Mouse (Mus musculus): ENCODE measurements around the gene Pdzd2. TPM values are rescaled to one million over a fixed set of nuclear protein-coding genes. Genes with fewer than 3 reads are reported as not detected.

The Pdzd2 gene
- polyA plus RNA-seq, 1 experiment from 2014 or later = 114 TPM

- H3K36me3 ChIP-seq (ENCODE audit: insufficient read depth, low read length) = no peaks in the 10 kb centered on the region
- H3K9me3 ChIP-seq (ENCODE audit: low read length) = no peaks in the 10 kb centered on the region
- no peaks in the 10 kb centered on the region for H3K27me3 ChIP-seq (replicated peaks; ENCODE audit: insufficient read depth, low read length)
- 52% methylated on average over 14 of the region's 14 CpGs for WGBS
- no peak overlapping the region for H3K4me3 ChIP-seq (ENCODE audit: low read depth, low read length)
- H3K27ac ChIP-seq (ENCODE audit: low read length) = no peak overlapping the region
- H3K4me2 ChIP-seq (replicated peaks; ENCODE audit: low read depth, low read length) = no peak overlapping the region
- TF ChIP-seq CTCF (IDR thresholded peaks at IDR 0.05) (no peak), EP300 (IDR thresholded peaks at IDR 0.05) (no peak)
- DNase-seq (ENCODE audit: low spot score) = peak; percentile 15
- ATAC-seq = peak; percentile 34; the same call in 1 of the 2 replicates
- H3K4me1 ChIP-seq (ENCODE audit: insufficient read depth, low read depth, low read length) = no peaks in the 10 kb centered on the region
- H3K9ac ChIP-seq (replicated peaks; ENCODE audit: low read depth) = no peak overlapping the region
These were observed 221.3 kb downstream of the Pdzd2 start for GRCm38 (mm10) chr15:12518370-12518973.

GRCm38 (mm10) chr15:12517314-12517813, 222.4 kb downstream of the Pdzd2 start:
- Histone ChIP-seq H3K4me1 (ENCODE audit: insufficient read depth, low read depth, low read length) (no peaks in the 10 kb centered on the region), H3K27ac (ENCODE audit: low read length) (no peak overlapping the region), H3K9ac (replicated peaks; ENCODE audit: low read depth) (no peak overlapping the region), H3K4me2 (replicated peaks; ENCODE audit: low read depth, low read length) (no peak overlapping the region), H3K36me3 (ENCODE audit: insufficient read depth, low read length) (no peaks in the 10 kb centered on the region), H3K4me3 (ENCODE audit: low read depth, low read length) (no peak overlapping the region), H3K9me3 (ENCODE audit: low read length) (no peaks in the 10 kb centered on the region), H3K27me3 (replicated peaks; ENCODE audit: insufficient read depth, low read length) (no peaks in the 10 kb centered on the region)
- no peak for ATAC-seq
- 52% methylated on average over 9 of the region's 9 CpGs for WGBS
- TF ChIP-seq CTCF (IDR thresholded peaks at IDR 0.05) (no peak), EP300 (IDR thresholded peaks at IDR 0.05) (no peak)
- DNase-seq (ENCODE audit: low spot score) = peak; percentile 9

- no peak overlapping the region for H3K9ac ChIP-seq (replicated peaks; ENCODE audit: low read depth)
- WGBS = 69% methylated on average over 9 of the region's 9 CpGs
- H3K4me3 ChIP-seq (ENCODE audit: low read depth, low read length) = no peak overlapping the region
- H3K36me3 ChIP-seq (ENCODE audit: insufficient read depth, low read length) = no peaks in the 10 kb centered on the region
- no peaks in the 10 kb centered on the region for H3K27me3 ChIP-seq (replicated peaks; ENCODE audit: insufficient read depth, low read length)
- H3K9me3 ChIP-seq (ENCODE audit: low read length) = no peaks in the 10 kb centered on the region
- H3K4me1 ChIP-seq (ENCODE audit: insufficient read depth, low read depth, low read length) = no peaks in the 10 kb centered on the region
- H3K27ac ChIP-seq (ENCODE audit: low read length) = no peak overlapping the region
- DNase-seq (ENCODE audit: low spot score) (peak; percentile 27), ATAC-seq (no peak)
- TF ChIP-seq CTCF (IDR thresholded peaks at IDR 0.05) (no peak), EP300 (IDR thresholded peaks at IDR 0.05) (no peak)
- H3K4me2 ChIP-seq (replicated peaks; ENCODE audit: low read depth, low read length) = no peak overlapping the region
These were observed 224.4 kb downstream of the Pdzd2 start for GRCm38 (mm10) chr15:12515272-12515844.

DNA sequence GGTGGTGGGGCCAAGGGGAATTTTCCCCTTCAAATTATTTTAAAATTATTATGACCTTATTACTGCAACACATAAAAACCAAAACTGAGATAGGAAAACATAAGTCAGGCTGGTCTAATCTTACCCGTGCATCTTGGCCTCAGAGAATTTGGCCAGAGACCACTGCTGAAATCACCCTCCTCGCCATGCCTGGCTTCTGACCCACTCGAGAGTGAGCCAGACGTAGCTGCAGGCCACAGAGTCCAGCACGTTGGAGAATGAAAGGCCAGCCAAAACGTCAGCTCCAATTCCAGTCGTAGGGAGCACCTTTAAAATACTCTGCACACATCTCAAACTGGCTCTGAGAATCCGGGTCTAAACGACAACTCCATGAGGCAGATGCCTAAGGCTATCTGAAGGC, 226.2 kb downstream of the Pdzd2 start:
- no peaks in the 10 kb centered on the region for H3K27me3 ChIP-seq (replicated peaks; ENCODE audit: insufficient read depth, low read length)
- no peak for ATAC-seq
- no peak for DNase-seq (ENCODE audit: low spot score)
- H3K4me3 ChIP-seq (ENCODE audit: low read depth, low read length) = no peak overlapping the region
- TF ChIP-seq CTCF (IDR thresholded peaks at IDR 0.05) (no peak), EP300 (IDR thresholded peaks at IDR 0.05) (no peak)
- H3K27ac ChIP-seq (ENCODE audit: low read length) = no peak overlapping the region
- H3K9ac ChIP-seq (replicated peaks; ENCODE audit: low read depth) = no peak overlapping the region
- H3K4me2 ChIP-seq (replicated peaks; ENCODE audit: low read depth, low read length) = no peak overlapping the region
- H3K9me3 ChIP-seq (ENCODE audit: low read length) = no peaks in the 10 kb centered on the region
- WGBS = 68% methylated on average over 9 of the region's 9 CpGs
- no peaks in the 10 kb centered on the region for H3K4me1 ChIP-seq (ENCODE audit: insufficient read depth, low read depth, low read length)
- no peaks in the 10 kb centered on the region for H3K36me3 ChIP-seq (ENCODE audit: insufficient read depth, low read length)

GRCm38 (mm10) chr15:12508765-12509377, 230.9 kb downstream of the Pdzd2 start:
- Histone ChIP-seq H3K4me2 (replicated peaks; ENCODE audit: low read depth, low read length) (no peak overlapping the region), H3K27me3 (replicated peaks; ENCODE audit: insufficient read depth, low read length) (no peaks in the 10 kb centered on the region), H3K27ac (ENCODE audit: low read length) (no peak overlapping the region), H3K9me3 (ENCODE audit: low read length) (no peaks in the 10 kb centered on the region), H3K36me3 (ENCODE audit: insufficient read depth, low read length) (no peaks in the 10 kb centered on the region), H3K4me1 (ENCODE audit: insufficient read depth, low read depth, low read length) (no peaks in the 10 kb centered on the region), H3K4me3 (ENCODE audit: low read depth, low read length) (no peak overlapping the region), H3K9ac (replicated peaks; ENCODE audit: low read depth) (no peak overlapping the region)
- DNase-seq (ENCODE audit: low spot score) (no peak), ATAC-seq (no peak)
- 76% methylated on average over 10 of the region's 10 CpGs for WGBS
- TF ChIP-seq EP300 (IDR thresholded peaks at IDR 0.05) (no peak), CTCF (IDR thresholded peaks at IDR 0.05) (no peak)

GRCm38 (mm10) chr15:12507523-12507922, 232.2 kb downstream of the Pdzd2 start:
- no peak overlapping the region for H3K9ac ChIP-seq (replicated peaks; ENCODE audit: low read depth)
- WGBS = 73% methylated on average over 4 of the region's 4 CpGs
- H3K4me1 ChIP-seq (ENCODE audit: insufficient read depth, low read depth, low read length) = no peaks in the 10 kb centered on the region
- no peaks in the 10 kb centered on the region for H3K27me3 ChIP-seq (replicated peaks; ENCODE audit: insufficient read depth, low read length)
- no peaks in the 10 kb centered on the region for H3K36me3 ChIP-seq (ENCODE audit: insufficient read depth, low read length)
- TF ChIP-seq CTCF (IDR thresholded peaks at IDR 0.05) (no peak), EP300 (IDR thresholded peaks at IDR 0.05) (no peak)
- H3K27ac ChIP-seq (ENCODE audit: low read length) = no peak overlapping the region
- no peak overlapping the region for H3K4me2 ChIP-seq (replicated peaks; ENCODE audit: low read depth, low read length)
- no peaks in the 10 kb centered on the region for H3K9me3 ChIP-seq (ENCODE audit: low read length)
- ATAC-seq (no peak), DNase-seq (ENCODE audit: low spot score) (no peak)
- H3K4me3 ChIP-seq (ENCODE audit: low read depth, low read length) = no peak overlapping the region
